Mouse (Mus musculus): ENCODE results near the gene Carmil1.

DNA sequence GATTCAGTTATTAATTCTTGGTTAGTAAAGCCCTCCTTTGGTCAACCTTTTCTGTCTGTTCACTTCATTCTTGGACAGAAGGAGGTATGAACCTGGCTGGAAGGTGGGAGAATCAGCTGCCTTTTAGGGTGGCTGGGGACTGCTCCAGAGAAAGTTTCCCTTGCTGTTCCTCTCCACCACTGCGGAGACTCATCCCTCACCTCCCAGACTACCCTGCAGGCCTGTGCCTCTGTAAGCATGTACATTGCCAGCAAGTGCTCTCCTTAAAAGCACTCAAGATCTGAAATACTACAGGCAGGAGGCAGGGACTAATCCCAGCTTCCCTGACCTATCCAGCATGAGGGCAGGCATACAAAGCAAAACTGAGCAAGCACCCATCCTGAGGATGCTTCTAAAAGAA lies 117.2 kb downstream of the Carmil1 start:
- no peak for TF ChIP-seq CTCF (IDR thresholded peaks at IDR 0.05; ENCODE audit: low read depth)
- TF ChIP-seq EP300 (IDR thresholded peaks at IDR 0.05; ENCODE audit: low read depth) = no peak

Data from liver, postnatal 0 days (tissue).